Mouse (Mus musculus) midbrain, embryonic 10.5 days (tissue): ENCODE results near the gene Ep400. TPM values are rescaled to one million over a fixed set of nuclear protein-coding genes. Genes with fewer than 3 reads are reported as not detected.

Source experiments
- DNase-seq: peaks from one replicate; pipeline ENCODE4 v3.0.0-alpha.2; 2017; ENCODE audit warnings: low spot score
- H3K27ac ChIP-seq: fragments of 300-500 bp; sonication (generic); replicated peaks from 2 replicates; pipeline ENCODE4 v1.5.1; 2016; ENCODE audit warnings: mild to moderate bottlenecking
- H3K27me3 ChIP-seq: fragments of 300-500 bp; sonication (generic); 2 replicates; pipeline ENCODE4 v1.6.1; 2016; ENCODE audit warnings: low read depth, mild to moderate bottlenecking; ENCODE audit not compliant: poor library complexity, severe bottlenecking
- H3K36me3 ChIP-seq: fragments of 300-500 bp; sonication (generic); 2 replicates; pipeline ENCODE4 v1.6.1; 2016; ENCODE audit warnings: mild to moderate bottlenecking, moderate library complexity
- H3K4me1 ChIP-seq: fragments of 300-500 bp; sonication (generic); 2 replicates; pipeline ENCODE4 v1.6.1; 2016
- H3K4me3 ChIP-seq: fragments of 300-500 bp; sonication (generic); 2 replicates; pipeline ENCODE4 v1.5.1; 2016; ENCODE audit warnings: mild to moderate bottlenecking, moderate library complexity
- H3K9me3 ChIP-seq: fragments of 300-500 bp; sonication (generic); replicated peaks from 2 replicates; pipeline ENCODE4 v1.6.1; 2016; ENCODE audit warnings: mild to moderate bottlenecking
- whole genome bisulfite sequencing: fragments of 180-500 bp; shearing (Covaris S2); methylation state at CpG from one replicate; pipeline ENCODE4 v1.1.7; 2016; 5-methylcytosine and 5-hydroxymethylcytosine counted together
- polyA plus RNA-seq: library from polyadenylated mRNA; unstranded; fragments of >200 nt; fragmentation: Nextera tagmentation; extraction: Ambion mirVana; gene quantifications from 2 replicates; pipeline ENCODE4 v1.2.1, GENCODE M21; 2016

The Ep400 gene
- polyA plus RNA-seq, result 57.5 and 65.6 TPM in 2 replicates

DNA sequence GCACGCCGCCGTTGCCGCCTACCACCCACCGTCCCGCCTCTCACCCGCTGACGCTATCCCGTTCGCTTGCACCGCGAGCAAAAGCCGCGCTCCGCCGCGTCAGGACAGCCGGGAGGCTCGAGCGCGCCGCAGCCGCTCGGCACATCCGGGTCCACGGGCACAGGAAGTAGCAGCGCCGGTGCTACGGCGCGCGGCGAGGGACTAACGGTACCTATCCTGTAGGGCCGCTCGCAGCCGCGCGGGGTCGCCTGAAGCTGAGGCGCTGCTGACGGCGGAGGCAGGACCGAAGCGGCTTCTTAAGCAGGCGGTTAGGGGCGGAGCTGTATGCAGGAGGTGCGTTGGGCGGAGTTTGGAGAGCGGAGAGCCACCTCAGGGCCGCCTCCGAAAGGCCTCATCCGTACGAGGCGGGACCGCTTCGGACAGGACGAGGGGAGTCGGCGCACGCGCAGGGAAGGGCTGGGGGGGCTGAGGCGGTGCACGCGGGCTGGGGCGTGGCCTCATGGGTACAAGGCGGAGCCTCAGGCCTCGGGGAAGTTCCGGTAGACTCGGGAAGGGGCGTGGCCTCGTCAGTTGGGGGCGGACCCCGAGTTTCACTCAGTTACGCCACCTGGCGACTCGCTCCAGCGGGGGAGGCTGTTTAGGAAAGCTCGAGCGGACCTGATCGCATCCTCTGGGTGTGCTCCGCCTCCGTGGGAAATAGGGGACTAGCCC lies at the start of gene Ep400:
Ep400 (minus strand) TSS at position 270 of the 711 bp plus-strand sequence.
- Histone ChIP-seq H3K27ac (peak within 1 kb of the TSS; percentile 95), H3K36me3 (peaks cover 41% of the 10 kb centered on the region), H3K4me1 (peaks cover 26% of the 10 kb centered on the region), H3K4me3 (peak within 1 kb of the TSS; percentile 93), H3K9me3 (no peaks in the 10 kb centered on the region), H3K27me3 (no peaks in the 10 kb centered on the region)
- peak; percentile 100 for DNase-seq
- under 1% methylated on average over 83 of the region's 83 CpGs for WGBS

DNA sequence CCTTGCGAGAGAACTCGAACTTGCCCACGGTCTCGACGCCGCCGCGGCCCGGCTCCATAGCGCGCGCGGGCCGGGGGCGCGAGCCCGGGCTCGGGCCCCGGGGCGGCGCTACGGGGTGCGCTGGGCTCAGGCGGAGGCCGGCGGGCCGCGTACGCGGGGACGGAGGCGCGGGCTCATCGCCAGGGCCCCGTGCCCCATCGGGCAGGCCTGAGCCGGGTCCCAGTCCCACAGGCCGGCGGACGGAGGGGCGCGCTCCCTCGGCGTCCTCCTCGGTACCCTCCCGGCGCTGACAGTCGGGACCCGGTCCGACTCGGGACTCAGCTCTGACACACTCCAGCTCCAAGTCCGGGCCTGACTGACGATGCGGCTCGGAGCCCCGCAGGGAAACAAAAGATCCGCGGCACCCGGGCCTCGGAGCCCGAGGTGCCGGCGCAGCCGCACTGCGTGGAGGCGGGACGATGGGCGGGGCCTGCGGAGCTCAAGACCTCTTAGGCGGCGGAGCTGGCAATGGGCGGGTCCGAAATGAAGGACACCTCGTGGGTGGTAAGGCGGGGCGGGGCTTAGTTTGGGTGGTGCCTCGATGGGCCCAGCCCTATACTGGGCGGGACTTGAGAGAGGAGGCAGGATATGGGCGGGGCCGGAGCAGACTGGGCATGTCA lies 39.3 kb upstream of the Ep400 start, which contains the start of gene Ulk1:
Ulk1 (minus strand) TSS at position 431 of the 659 bp plus-strand sequence.
- H3K9me3 ChIP-seq, result no peaks in the 10 kb centered on the region
- WGBS, result under 1% methylated on average over 80 of the region's 80 CpGs
- DNase-seq, result peak; percentile 99
- H3K4me3 ChIP-seq, result peak within 1 kb of the TSS; percentile 95
- H3K27ac ChIP-seq, result peak within 1 kb of the TSS; percentile 97
- H3K27me3 ChIP-seq, result no peaks in the 10 kb centered on the region
- peaks cover 38% of the 10 kb centered on the region for H3K4me1 ChIP-seq
- H3K36me3 ChIP-seq, result peaks cover 31% of the 10 kb centered on the region

DNA sequence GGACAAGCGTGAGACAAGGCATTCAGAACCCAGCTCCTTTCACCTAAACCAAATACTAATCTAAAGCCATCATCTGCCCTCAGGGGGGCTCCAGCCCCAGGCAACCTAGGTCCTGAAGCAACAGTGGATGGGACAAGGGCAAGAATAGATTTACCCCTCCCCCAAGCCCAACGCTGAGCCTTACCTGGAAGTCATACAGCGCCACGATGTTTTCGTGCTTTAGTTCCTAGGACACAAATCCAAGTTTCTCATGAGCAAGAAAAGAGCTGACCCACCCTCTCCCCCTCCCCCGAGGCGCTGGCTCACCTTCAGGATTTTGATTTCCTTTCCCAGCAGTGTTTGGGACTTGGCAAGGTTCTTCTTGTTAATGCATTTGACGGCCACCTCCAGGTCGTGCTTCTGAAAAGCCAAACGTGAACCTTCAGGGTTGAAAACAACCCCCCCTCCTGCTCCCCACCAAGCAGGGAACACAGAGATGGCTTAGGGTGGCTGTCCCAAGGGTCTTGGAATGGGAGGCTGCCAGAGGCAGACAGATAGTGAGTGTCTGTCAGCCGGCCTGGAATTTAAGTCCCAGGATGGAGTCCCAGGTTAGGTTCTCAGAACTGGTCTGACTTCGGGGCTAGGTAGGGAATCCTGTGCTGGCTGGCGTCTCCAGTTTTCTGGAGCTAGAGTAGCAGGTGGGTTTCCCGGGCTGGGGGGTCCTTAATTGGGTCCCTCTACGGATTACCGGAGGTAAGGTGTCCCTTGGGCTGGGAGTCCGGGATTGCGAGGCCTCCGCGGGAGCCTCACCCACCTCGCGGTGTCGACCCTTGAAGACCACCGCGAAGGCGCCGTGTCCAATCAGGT lies 38.5 kb upstream of the Ep400 start:
- Histone ChIP-seq H3K9me3 (no peaks in the 10 kb centered on the region), H3K4me3 (peak overlapping the region; percentile 95), H3K27me3 (no peaks in the 10 kb centered on the region), H3K36me3 (peaks cover 39% of the 10 kb centered on the region), H3K27ac (peak overlapping the region; percentile 97), H3K4me1 (peaks cover 38% of the 10 kb centered on the region)
- no peak for DNase-seq
- WGBS, result 2% methylated on average over 27 of the region's 27 CpGs

DNA sequence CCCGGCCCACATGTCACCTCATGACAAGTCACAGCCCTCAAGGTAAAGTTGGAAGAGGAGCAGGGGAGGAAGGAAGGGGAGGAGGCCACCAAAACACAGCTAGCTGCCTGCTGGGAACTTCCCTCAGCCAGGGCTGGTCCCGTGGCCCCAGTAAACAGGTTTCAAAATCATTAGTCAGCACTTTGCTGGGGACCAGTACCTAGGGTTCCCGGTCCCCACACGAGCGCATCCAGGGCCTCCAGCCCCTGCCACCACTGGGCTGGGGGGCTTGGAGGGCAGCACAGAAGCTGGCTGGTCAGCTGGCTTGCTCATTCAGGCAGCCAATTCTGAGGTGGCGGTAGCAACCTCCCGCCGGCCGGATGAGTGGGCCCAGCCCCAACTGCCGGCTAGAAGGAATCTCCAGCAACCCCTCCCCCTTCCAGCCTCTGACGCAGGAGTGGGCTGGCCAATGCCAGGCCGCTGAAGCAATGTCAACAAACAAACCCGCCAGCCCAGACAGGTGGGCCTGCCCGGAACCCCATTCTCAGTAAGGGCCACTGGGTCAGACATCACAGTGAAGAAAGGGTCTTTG lies 37.6 kb upstream of the Ep400 start:
- Histone ChIP-seq H3K27me3 (no peaks in the 10 kb centered on the region), H3K36me3 (peaks cover 46% of the 10 kb centered on the region), H3K27ac (peak overlapping the region; percentile 71), H3K4me3 (peak overlapping the region; percentile 95), H3K4me1 (peaks cover 38% of the 10 kb centered on the region), H3K9me3 (no peaks in the 10 kb centered on the region)
- DNase-seq, result peak; percentile 82
- WGBS, result 6% methylated on average over 14 of the region's 14 CpGs

DNA sequence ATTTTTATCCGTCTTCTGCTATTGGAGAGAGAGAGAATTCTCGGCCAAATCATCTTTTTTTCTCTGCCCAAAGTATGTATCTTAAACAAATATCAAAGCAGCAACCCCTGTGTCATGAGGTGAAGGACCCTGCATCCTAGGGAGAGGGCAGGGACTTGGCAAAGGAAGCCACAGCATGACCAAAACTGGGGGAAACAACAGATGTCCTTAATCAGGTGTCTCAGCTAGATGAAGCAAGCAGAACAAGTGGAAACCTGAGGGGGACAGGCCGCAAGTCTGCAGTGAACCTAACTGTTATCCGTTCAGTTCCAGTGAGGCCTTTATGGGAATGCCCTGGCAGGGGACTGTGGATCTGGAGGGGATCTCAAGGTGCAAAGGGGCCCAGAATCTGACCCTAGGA lies 36.9 kb upstream of the Ep400 start:
- Histone ChIP-seq H3K9me3 (no peaks in the 10 kb centered on the region), H3K27ac (peak overlapping the region; percentile 71; the same call in 1 of the 2 replicates), H3K4me3 (peak overlapping the region; percentile 95), H3K4me1 (peaks cover 38% of the 10 kb centered on the region), H3K36me3 (peaks cover 53% of the 10 kb centered on the region), H3K27me3 (no peaks in the 10 kb centered on the region)
- no peak for DNase-seq
- WGBS, result 81% methylated on average over 4 of the region's 4 CpGs

DNA sequence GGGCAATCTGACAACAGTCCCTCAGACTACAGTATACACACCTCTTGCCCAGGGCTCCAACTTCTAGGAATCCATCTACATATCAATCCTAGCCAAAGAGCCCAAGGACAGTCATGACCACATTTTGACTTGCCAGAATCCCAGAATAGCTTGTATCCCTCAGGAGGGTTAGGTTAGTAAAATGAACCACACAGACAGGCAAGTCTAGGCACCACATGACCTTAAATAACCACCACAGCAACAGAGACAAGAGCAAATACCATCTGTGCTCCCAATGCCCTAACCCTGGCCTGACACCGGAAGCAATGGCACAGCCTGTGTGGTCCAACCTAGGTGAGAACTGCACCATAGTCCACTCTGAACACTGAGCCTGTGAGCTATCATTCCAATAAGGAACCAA lies 36.2 kb upstream of the Ep400 start:
- Histone ChIP-seq H3K27ac (no peak overlapping the region), H3K4me1 (peaks cover 38% of the 10 kb centered on the region), H3K9me3 (no peaks in the 10 kb centered on the region), H3K4me3 (no peak overlapping the region), H3K36me3 (peaks cover 61% of the 10 kb centered on the region), H3K27me3 (no peaks in the 10 kb centered on the region)
- DNase-seq, result no peak
- WGBS, result 90% methylated on average over 1 of the region's 1 CpGs

DNA sequence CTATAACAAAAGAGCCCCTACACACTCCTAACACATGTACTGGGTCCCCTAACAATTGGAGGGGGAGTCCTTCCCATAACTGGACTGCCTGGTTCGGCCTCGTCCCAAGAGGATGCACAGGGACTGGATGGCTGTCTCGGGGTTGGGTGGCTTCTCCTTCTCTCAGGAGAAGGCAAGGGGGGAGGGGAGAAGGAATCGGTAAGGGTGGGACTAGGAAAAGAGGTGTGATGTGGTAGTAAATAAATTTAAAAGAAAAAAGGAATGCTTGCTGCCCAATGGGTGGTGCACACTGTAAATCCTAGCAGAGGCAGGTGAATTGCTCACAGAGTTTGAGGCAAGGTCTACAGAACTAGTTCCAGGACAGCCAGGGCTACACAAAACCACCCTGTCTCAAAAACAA lies 35.6 kb upstream of the Ep400 start:
- no peaks in the 10 kb centered on the region for H3K27me3 ChIP-seq
- peaks cover 38% of the 10 kb centered on the region for H3K4me1 ChIP-seq
- H3K36me3 ChIP-seq, result peaks cover 66% of the 10 kb centered on the region
- DNase-seq, result no peak
- 94% methylated on average over 4 of the region's 4 CpGs for WGBS
- H3K4me3 ChIP-seq, result no peak overlapping the region
- H3K9me3 ChIP-seq, result no peaks in the 10 kb centered on the region
- no peak overlapping the region for H3K27ac ChIP-seq

DNA sequence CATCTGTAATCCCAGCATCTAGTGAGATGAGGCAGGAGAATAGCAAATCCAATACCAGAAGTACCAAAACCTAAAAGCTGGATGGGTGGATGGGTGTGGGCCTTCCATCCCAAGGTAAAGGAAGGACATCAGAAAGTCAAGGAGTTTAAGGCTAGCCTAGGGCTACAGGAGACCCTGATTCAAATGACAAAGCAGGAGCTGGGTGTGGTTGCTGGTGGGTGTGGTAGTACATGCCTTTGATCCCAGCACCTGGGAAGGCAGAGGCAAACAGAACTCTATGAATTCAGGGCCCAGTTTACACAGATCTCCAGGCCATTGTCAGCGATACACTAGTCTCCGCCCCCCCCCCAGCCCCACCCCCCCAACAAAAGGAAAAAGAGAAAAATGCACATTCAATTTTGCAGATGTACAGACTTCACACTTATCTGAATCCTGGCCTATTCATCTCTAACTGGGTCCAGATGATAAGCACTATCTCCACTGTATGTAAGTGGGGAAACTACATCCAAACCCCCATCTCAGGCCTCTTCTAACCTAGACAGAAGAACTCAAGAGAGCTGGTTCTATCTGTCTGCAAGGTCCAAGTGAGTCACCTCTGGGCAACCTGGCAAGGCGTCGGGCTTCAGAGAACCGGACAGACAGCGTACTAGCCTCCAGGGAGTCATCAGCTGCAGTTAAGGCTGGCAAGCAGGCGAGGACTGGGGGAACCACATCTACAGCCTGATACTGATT lies 33.7 kb upstream of the Ep400 start:
- DNase-seq, result no peak
- Histone ChIP-seq H3K27ac (no peak overlapping the region), H3K4me3 (no peak overlapping the region), H3K9me3 (no peaks in the 10 kb centered on the region), H3K27me3 (no peaks in the 10 kb centered on the region), H3K4me1 (peaks cover 35% of the 10 kb centered on the region), H3K36me3 (peaks cover 86% of the 10 kb centered on the region)
- WGBS, result 90% methylated on average over 7 of the region's 7 CpGs

DNA sequence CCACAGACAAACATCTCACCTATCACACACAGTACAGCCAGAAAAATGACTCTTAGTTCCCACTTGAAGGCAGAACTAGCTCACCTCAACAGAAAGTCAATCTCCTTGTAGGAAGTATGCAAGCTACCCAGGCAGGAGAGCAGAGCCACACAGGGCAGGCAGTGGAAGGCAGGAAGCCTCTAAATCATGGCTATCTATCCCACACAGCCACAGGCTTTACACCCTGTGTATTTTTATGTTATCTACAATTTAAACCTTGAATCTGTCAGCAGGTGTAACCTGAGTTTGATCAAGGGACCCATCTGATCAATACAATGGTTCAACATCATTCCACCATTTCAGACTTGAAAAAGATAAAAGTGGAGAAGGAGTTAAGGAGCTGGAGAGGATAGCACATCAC lies 32.3 kb upstream of the Ep400 start:
- Histone ChIP-seq H3K4me1 (peaks cover 22% of the 10 kb centered on the region), H3K27ac (no peak overlapping the region), H3K36me3 (peaks cover 99% of the 10 kb centered on the region), H3K9me3 (no peaks in the 10 kb centered on the region), H3K4me3 (no peak overlapping the region), H3K27me3 (no peaks in the 10 kb centered on the region)
- no peak for DNase-seq

DNA sequence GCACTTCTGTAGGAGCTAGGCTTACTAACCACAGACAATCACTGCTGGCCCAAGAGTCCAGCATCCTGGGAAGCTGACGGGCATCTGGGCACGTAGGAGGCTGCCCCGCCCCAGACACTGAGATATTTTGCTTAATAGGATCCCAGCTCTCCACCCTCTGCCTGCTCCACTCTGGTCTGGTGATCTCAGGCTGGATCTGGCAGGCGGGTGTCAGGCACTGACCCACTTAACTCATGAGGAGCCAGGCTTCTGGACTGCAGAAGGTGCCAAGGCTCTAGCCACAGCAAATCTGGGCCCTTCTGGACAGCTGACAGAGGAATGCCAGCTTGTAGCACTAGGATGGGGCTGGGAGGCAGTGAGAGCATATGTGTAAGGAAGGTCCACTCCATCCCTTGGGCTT lies 31.7 kb upstream of the Ep400 start:
- Histone ChIP-seq H3K4me3 (no peak overlapping the region), H3K4me1 (peaks cover 15% of the 10 kb centered on the region), H3K27ac (no peak overlapping the region), H3K36me3 (peaks cover 99% of the 10 kb centered on the region), H3K9me3 (no peaks in the 10 kb centered on the region), H3K27me3 (no peaks in the 10 kb centered on the region)
- WGBS, result 88% methylated on average over 4 of the region's 4 CpGs
- DNase-seq, result no peak

DNA sequence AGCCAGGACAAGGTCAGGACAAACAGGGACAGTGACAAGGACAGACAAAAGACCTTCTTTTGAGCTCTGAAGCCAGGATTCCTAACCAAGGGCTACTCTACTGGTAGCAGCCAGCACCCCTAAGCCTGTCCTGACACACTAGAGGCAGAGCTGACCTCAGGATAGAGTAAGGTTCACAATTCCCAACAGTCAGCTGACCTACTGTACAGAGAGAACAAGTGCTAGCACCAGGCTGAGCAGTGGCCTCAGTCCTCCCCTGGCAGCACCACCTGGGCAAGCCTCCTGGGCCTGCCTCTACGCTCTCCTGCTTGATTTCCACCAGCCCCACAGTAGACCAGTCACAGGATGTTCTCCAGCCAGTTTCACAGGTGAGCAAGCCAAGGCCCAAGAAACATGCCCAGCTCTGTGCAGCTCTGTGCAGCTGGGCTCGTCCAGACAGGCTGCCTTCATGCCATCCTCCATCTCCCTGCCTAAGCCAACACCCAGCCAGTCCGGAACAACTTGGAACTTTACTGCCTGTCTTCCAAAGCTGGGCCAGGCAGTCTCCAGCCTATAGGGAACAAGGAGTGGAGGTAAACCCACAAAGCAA lies 30.6 kb upstream of the Ep400 start:
- Histone ChIP-seq H3K4me3 (no peak overlapping the region), H3K27me3 (no peaks in the 10 kb centered on the region), H3K36me3 (peaks cover 99% of the 10 kb centered on the region), H3K9me3 (no peaks in the 10 kb centered on the region), H3K27ac (no peak overlapping the region), H3K4me1 (peaks cover 7% of the 10 kb centered on the region; the same call in 1 of the 2 replicates)
- WGBS, result 86% methylated on average over 3 of the region's 3 CpGs
- no peak for DNase-seq
